Mouse (Mus musculus) spleen, postnatal 36 days (tissue): Measurements from ENCODE around the gene Hoxa3.

Experiments
- DNase-seq, 2 experiments: peaks; one replicate each; pipeline ENCODE4 v3.0.0; 2022; ENCODE audit warnings: low spot score in 2 of 2, mixed read lengths in 1 of 2

Hoxa3 gene

GRCm38 (mm10) chr6:52213119-52213986, at the start of gene Hoxa3, which contains the start of gene Gm28308:
Hoxa3 (minus strand) TSS chr6:52213336.
Gm28308 (minus strand) TSS chr6:52213339.
- no peak for DNase-seq

DNA sequence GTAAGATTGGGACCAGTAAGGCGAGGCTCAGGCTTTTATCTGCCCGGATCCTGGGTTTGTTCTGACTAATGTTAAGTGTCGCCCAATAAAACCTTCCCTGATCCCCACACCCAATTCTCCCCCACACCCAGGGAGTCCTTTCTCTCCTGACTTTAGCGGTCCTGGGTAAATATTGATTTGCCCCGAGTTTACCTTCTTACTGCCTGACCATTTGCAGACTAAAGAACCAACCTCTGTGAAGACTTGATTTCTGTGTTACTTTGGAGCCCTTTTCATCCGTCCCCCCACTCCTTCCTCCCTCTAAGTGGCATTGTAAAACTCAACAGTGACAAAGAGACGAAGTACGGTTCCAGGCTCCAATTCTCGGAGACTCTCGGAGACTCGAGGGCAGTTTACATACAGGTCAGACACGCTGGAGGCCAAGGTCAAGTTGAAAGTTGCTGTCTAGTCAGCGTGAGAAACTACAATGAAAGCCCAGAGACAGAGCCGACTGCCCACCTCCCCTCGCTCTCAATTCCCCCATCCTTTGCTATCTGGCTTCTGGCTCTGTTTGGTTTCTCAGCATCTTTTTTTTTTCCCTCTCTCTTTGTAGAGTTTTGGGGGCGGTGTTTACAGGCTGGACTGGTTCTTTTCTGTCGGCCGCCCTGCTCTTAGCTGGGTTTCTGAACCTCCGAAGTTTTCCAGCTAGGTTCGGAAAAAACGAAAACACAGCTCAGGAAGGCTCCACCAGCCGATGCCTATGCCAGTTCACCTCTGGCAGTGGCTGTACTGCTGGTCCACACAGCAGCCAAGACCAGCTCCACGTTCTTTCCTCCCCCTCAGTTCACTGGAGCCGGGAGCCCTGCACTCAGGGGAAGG, 49.6 kb upstream of the Hoxa3 start:
- no peak for DNase-seq

GRCm38 (mm10) chr6:52261751-52262462, 48.8 kb upstream of the Hoxa3 start:
- no peak for DNase-seq

- no peak for DNase-seq
Observed at GRCm38 (mm10) chr6:52260654-52261575, 47.8 kb upstream of the Hoxa3 start, which contains the start of gene Hoxa13. Hoxa13 (minus strand) TSS chr6:52260880.

DNA sequence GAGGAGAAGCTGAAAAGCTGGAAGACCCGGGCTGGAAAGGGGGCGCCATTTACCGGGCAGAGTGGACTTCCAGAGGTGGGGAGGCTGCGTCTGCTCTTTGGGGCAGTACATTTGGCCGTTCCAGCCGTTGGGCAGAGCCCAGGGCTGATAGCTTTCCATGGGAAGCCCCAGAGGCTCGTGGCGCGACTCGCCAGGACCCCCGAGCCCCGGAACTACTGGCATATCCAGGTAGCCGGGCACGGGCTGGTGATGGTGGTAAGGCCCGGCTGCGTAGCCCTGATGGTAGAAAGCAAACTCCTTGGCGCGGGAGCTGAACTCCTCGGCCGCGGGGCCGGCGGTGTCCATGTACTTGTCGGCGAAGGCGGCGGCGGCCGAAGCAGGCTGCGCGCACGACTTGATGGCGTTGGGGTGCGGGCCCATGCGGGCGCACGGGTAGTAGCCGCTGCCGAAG, 46.7 kb upstream of the Hoxa3 start:
- DNase-seq = no peak

GRCm38 (mm10) chr6:52259081-52259790, 46.1 kb upstream of the Hoxa3 start:
- no peak for DNase-seq

DNA sequence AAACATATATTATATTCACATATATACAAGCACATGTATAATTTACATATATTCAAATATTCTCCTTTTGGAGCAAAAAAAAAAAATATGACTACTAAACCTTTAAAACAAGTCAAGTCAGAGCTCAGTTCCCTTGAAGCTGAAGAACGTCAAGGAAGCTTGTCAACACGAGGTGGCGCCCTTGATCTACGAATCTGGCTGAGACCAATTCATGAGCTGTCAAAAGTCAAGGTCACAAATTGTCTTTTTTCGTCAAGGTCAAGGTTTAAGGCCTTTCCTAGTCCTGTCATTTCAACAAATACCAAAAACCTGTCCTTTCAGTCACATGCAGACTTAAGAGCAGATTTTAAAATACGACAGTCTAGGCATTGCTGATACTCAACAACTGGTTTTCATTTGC, 43.8 kb upstream of the Hoxa3 start:
- peak; percentile 64 to 66 for DNase-seq

DNA sequence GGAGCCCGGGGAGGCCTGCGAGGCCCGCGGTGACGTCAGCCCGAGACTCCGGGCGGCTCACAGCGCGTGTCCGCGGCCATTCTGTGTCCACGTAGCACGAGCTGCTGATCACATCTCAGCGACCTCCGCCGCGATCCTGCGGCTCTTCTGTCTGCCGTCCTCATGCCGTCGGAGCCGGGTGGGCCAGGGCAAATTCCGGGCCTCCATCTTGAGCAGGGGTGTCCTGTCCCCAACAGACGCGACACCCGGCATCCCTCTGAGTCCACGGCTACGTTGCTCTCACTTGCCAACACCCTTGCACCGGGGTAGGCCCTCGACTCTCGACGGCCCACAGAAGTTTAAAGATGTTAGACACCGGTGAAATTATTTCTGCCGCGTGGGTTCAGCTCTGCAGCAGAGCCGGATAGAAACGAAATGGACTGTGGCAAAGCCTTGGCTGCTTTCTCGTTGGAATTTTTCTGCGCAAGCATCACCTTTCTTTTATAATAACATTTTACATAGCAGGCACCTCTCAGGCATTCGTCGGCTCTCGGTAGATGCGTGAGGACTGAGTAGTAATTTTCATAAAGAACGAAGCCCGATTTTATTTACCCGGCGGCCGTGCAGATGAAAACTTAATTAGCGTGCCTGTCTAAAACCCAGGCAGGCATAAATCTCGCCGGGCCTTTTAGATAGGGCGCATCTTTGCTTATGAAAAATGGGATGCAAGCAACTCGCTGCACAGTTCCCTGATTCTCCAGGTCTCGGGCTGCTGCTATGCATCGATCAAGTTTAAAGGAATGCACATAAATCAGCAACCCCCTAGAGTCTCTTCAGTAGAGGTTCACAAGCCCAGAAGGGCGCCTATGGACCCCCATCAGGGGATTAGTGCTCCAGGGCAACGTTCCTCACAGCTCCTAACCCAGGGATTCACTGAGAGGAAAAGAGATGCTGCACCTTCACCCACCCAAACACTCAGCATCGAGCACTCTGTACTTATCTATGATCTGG, 40.7 kb upstream of the Hoxa3 start:
- DNase-seq = no peak

- no peak for DNase-seq
Observed at GRCm38 (mm10) chr6:52252775-52253376, 39.7 kb upstream of the Hoxa3 start.

DNA sequence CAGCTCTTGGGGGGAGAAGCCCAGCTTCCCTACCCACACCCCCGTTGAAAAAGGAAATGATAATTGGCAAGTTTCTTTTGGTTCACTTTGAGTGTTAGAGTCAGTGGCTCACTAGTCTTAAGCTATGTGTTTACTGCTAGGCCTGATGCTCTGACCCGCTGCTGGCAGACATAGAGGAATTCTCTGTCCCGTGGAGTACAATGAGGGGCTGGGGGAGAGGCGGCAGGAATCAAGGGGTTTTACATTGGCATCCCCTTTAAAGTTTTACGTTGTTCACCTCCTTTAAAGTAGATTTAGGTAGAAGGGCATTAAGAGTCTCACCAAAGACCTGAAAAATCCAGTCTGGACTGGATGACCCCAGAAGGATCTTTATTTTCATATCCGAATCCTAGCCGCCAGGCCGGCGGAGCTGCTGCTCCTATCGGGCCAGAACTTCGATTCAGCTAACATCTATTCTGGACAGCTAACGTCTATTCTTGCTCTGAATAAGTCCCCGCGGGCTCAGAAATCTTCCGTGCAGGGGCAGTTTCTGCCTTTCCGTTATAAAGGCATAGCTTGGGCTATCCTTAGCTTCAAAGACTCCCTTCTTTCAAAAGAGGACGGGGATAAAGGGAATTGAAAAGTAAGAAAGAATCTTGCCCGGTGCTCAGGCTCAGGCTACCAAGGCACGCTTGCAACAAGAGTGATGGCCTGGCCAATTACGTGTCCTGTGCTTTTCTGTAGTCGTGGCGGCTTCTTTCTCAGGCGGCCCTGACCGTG, 39.1 kb upstream of the Hoxa3 start:
- DNase-seq = no peak

GRCm38 (mm10) chr6:52251177-52251879, 38.2 kb upstream of the Hoxa3 start:
- DNase-seq = no peak

DNA sequence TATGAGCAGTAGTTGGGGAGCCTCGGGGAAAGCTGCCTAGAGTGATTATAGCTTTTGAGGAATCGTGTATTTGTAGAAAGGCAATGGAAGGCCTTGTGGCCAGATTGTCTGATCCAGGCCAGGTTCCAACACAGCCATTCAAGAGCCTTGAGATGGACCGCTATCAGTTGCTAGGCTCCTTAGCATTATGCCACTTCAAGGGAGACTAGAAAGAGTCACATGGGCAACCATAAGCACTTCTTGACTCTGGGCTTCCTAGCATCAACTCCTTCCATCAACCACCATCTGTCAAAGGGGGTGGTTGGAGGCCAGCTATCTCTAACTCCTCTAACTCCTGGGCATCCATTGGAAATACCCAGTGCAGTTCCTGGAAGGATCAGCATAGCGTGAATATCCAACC, 36.7 kb upstream of the Hoxa3 start:
- DNase-seq = no peak

DNA sequence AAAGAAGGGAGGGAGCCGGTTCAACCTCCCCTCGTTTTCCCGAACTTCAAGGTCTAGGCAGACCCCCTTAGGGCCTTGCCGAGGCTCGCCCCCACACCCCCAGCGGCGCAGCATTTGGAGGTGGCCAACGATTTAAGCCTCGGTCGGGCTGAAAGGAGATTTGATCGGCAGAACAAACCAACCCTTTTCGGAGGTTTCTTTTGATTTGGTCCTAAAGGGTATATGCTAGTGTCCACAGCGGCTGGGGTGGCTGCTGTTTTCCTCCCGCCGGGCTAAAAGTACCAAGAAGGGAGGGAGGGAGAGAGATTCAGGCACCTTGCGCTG, 36.2 kb upstream of the Hoxa3 start:
- DNase-seq = no peak

- no peak for DNase-seq
Observed at GRCm38 (mm10) chr6:52248638-52249414, 35.7 kb upstream of the Hoxa3 start.

GRCm38 (mm10) chr6:52247766-52248637, 34.9 kb upstream of the Hoxa3 start:
- no peak for DNase-seq
